Mouse (Mus musculus) Muller cell, postnatal 12 days (primary cell): ENCODE data around the gene Zbtb39.
A peak's percentile ranks its signal among the peaks of the same experiment; 100 is the strongest.
"Not testable (repeated sequence)": the region's sequence is repeated elsewhere in the genome, so short reads cannot be mapped to it uniquely, and the experiment has no call there.

Source experiments
- DNase-seq: peaks from one replicate; pipeline ENCODE4 v3.0.0-alpha.2; 2015; ENCODE audit errors: inconsistent ontology term

Zbtb39 gene

DNA sequence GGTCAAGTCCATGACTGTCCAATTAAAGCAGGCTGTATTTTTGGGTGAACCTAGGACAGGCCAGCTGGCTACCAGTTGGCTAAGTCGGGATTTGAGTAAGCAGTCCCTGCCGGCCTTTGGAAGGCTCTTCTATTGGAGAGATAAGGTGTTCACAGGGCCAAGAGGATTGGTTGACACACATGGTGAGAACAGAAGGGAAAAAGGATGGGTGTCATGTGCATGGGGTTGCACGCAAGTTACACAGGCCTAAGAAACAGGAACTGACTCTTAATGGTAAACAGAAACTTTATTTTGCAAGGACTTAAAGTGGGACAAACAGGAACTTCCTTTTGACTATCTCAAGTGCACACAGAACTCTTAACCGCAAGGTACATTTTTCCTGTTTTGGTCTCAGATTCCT, 2.4 kb upstream of the Zbtb39 start:
- DNase-seq, result no peak

DNA sequence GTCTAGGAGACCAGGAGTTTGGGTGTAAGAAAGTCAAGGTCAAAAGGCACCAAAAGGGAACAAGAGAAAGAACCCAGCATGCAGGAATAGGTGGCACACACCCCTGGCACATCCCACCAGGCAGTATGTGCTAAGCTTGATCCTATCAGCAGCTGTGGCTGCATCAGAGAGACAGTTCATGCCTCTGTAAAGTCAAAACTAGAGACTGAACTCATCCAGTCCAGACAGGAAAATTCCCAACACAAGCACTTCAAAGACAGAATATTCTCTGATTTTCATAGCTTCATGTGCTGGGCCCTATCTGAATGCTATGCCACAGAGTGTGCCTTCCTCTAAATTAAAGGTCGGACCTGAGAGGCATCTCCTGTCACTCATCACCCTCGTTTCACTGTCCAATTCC, 1.8 kb upstream of the Zbtb39 start:
- no peak for DNase-seq

GRCm38 (mm10) chr10:127738151-127738882, 1.0 kb upstream of the Zbtb39 start:
- DNase-seq, result no peak

- peak; percentile 59 for DNase-seq
These were observed 373 bp downstream of the Zbtb39 start for GRCm38 (mm10) chr10:127739661-127740161.

DNA sequence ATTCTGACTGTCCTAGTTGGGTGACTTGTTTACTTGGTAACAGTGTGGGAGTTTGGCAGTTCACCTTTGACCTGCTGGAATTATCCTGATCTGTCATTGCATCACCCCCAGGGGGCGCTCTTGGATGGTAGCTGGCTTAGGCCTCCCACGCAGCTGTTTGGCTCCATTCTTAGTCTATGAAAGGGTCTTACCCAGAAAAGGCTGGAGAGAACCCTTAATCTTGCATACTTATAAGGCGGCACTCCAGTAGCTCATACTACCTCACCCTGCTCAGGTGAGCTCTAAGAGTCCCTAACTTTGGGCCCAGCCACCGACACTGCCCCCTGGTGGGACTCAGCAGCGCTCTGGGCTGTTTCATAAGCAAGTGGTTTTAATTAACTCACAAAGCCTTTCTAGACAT, 5.3 kb downstream of the Zbtb39 start:
- peak; percentile 27 for DNase-seq

GRCm38 (mm10) chr10:127745886-127746285, 6.5 kb downstream of the Zbtb39 start:
- DNase-seq, result no peak

DNA sequence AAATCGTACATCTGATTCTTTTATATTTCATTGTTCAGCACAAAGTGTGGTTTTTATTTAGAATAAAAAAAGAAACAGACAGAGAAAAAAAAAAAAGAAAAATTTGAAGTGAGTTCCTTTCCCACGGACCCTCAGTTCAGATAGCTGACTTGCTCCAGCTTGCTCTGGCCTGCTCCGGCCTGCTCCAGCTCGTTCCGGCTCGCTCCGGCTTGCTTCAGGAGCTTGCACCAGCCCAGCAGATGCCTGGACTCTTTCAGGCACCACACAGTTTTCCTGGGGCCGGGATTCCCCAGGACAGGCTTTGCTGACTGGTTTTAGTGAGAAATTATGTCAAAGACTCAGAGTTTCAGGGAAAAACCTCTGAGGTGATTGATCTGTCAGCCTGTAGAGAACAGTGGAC, 7.9 kb downstream of the Zbtb39 start:
- DNase-seq, result no peak

- no peak for DNase-seq
These were observed 9.7 kb downstream of the Zbtb39 start for GRCm38 (mm10) chr10:127748847-127749612.

GRCm38 (mm10) chr10:127750136-127750777, 10.9 kb downstream of the Zbtb39 start:
- no peak for DNase-seq

DNA sequence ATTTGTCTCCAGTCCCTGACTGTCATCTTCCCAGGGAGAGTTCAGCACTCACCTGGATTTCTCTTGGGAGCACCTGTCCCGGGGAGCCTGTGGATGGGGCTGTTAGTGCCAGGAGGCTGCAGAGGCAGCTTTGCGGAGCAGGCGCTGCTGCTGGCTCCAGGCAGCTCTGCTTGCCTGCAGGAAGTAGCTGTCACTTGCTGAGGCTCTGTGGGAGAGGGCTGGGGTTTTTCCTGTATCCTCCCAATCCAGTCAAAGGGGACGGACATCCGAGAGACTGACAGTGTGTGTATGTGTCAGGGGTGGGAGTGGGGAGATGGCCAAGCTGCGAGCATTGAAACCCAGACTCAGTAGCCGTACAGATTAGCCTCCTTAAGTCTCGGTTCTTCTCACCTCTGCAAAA, 12.2 kb downstream of the Zbtb39 start, which contains the start of gene Gpr182:
Gene Gpr182 (minus strand): TSS at position 185 of the 400 bp plus-strand sequence.
- DNase-seq, result no peak

GRCm38 (mm10) chr10:127754566-127755166, 15.3 kb downstream of the Zbtb39 start:
- no peak for DNase-seq

- DNase-seq, result no peak
These were observed 15.9 kb downstream of the Zbtb39 start for GRCm38 (mm10) chr10:127755246-127755645.

DNA sequence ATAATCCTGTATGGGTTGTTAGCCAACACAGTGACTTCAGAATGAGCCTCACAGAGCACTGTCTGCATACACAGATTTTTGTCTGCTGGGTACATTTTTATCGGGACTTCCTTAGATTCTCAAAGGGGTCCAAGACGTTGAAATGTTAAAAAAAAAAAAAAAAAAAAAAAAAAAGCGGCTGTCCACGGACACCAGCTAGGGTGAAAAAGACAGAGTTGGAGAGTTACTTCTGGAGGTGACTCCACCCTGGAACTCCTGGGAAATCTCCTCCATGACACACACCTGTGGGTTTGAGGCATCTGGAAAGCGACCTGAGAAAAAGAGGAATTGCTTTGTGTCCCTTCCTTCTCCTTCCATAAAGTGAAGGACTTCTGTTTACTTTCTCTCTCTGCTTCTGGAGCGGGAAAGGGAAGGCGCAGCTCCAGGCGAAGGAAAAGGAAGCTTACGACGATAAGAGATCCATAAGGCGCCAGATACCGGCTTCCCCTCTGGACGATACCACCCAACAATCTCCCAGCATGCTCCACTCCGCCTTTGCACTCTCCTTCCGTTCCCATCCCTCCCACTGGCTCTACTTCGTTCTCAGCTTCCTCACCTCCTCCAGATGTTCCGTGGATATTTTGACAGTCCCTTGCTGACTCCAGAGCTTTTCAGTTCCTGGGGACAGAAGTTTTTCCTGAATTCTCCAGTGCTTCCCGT, 16.6 kb downstream of the Zbtb39 start:
- no peak for DNase-seq

DNA sequence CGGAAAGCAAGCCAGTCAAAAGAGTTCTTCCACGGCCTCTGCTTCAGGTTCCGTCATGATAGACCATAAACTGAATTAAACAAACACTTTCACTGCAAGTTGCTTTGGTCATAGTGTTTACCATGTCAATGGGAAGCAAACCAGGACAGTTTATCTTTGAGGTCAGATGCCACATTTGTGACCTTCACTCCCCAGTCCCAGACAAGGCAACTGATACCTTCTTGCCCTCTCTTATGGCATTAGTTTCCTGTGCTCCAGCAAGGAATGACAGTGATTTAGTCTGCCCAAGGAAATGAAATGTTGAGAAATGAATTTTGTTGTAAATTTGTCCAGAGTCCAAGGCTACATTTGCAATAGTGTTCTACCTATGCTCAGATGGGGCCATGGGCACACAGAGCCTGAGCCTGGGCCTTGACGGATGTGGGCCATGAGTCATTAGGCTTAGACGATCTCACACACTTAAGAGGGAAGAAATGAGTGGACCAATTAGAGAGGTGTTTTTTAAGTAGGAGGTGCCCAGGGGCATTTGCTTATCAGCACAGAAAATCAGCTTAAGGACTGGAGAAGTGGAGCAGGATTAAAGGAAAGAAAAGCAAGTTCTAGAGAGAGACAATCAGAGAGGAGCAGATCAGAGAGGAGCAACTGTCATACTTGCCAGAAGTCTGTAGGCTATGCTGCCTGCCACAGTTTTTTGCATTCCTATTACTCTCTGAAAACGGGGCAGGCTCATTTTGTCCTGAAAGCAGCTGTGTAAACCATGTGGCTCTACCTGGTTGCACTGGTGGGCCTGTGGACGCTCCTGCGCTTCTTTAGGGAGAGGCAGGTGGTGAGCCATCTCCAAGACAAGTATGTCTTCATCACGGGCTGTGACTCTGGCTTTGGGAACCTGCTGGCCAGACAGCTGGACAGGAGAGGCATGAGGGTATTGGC, 20.1 kb downstream of the Zbtb39 start, which contains the start of the genes Rdh1 and Rdh16f1:
Gene Rdh1 (plus strand): TSS at position 541 of the 930 bp plus-strand sequence.
Gene Rdh16f1 (plus strand): TSS at position 607 of the 930 bp plus-strand sequence.
- DNase-seq, result no peak

DNA sequence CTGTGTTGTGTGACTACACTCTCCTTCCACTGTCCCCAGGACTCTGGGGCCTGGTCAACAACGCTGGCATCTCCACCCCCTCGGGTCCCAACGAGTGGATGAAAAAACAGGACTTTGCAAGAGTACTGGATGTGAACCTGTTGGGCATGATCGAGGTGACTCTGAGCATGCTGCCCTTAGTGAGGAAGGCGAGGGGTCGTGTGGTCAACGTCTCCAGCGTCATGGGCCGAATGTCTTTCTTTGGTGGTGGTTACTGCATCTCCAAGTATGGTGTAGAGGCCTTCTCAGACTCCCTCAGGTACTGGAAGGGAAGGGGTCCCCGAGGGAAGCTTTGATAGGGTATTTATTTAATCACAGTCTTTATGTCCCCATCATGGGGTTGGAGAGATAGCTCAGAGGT, 23.6 kb downstream of the Zbtb39 start:
- DNase-seq, result not testable (repeated sequence)

DNA sequence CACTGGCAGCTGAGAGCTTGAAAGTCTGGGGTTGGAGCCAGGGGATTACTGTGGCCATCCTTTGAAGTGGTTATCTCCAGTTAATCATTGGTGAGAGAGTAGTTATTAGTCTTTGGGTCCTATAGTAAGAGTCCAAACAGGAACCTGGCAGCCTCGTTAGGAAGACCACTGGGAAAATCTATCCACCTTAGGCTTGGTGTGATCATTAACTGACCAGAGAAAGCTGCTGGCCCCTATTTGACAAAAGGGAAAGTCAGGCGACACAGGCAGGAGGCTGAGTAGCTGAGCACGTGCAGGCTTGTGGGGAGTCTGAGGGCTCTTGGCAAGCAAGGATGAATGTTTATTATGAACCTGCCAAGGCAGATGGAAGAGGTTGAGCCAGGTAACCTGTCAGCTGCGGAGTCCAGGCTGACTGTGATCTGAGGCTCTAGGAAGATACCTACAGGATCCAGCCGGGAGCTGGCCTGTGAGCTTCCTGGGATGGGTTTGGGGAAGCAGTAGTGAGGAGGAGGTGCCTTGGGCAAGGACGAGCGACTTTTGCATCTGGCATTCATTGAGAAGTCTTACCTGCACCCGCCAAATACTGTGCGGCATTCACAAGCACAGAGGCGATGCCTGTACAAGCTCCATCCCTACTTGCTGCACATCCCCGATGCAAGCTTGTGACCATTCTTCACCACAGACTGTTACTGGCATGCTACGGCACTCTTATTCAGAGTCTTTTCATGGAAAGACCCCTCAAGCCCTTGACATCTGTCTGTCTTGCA, 24.8 kb downstream of the Zbtb39 start:
- DNase-seq, result no peak

DNA sequence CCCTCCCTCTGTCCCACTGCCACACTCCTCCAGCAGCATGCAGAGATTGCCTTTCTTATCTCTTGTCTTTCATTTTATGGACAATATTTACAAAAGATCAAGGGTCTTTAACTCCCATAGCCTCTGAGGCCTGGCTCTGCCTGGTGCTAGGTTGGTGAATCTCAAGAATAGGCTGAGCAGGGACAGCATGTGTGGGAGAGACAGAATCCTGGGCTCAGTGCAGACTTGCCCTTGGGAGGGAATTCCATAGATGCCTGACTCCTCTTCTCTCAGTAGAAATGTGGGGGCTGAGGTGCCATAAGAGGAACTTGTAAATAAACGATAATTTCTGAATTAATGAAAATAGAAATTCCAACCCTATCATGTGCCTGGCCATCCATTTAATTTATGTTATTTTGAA, 27.2 kb downstream of the Zbtb39 start:
- no peak for DNase-seq

DNA sequence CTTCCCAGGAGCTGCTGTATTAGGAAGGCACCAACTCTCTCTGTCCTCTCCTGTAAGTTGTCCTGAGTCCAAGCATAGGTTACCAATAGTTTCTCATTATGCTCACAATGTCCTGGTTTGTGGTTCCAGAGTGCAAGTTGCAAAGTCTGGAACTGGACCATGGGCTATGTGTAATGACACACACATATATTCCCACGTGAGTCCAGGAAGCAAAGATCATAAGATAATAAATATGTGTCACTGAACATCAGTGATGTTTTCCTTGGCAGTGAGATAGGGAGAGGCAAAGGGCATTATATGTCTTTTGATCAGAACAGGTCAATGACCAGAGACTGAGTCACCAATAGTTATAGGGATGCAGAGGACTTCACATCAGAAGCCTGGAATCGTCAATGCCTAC, 36.7 kb downstream of the Zbtb39 start, which contains the start of gene Rdh9:
Gene Rdh9 (plus strand): TSS at position 376 of the 400 bp plus-strand sequence.
- DNase-seq, result no peak

GRCm38 (mm10) chr10:127782321-127782720, 43.0 kb downstream of the Zbtb39 start:
- DNase-seq, result not testable (repeated sequence)
